Mouse (Mus musculus): Measurements from ENCODE around the gene Slit3.

The Slit3 gene

DNA sequence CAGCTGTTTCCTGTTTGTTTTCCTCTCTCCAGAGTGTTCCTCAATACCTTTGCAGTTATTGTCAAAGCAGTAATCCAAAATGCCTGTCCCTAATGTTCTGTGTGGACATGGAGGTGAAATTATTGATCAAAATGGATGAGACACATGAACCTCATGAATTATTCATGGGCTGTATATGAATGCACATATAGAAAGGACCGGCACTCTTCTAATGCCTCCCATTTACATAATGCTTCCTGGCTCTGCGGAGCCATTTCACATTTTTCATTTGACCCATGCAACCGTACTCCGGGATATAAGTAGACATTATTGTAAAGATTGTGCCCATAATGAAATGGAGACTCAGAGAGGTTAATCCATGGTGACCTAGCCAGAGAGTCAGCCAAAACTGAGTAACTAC is 333.8 kb downstream of the Slit3 start:
- no peak for DNase-seq (ENCODE audit: low spot score in 2 of 2)

DNA sequence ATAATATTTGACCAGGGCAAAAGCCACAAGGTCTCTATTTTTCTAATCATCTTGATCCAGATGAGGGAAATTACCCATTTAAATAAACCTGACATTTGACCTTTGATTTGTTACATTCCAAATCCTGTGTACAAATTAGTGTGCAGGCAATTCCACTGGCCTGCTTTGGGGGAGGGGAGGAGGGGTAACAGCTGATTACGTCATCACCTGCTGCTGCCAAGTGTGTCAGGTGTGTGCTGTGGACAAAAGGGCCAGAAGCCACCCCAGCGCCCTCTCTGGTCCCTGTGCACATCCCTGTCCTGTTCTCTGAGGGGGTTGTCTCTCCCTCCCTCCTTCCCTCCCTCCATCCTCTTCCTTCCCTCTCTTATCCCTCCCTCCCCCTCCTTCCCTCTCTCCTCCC is 337.0 kb downstream of the Slit3 start:
- DNase-seq (ENCODE audit: low spot score in 2 of 2): no peak

DNA sequence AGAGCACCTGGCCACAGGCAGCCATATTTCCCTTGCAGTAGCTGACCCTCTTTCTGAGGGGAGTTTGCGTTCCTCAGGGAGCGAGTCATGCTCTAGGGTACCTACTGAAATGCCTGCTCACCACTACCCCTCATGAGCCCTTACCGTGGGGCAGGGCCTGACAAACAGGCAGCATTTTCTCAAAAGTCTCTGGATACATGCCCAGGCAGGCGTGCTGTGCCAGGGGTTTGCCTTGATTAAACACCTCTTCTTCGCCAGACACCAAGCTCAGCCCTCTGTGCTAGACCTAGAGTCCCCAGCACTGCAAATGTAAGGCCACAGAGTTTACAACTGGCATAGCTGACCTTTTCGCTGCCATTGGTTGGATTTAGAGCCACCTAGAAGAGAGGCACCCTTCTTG is 345.7 kb downstream of the Slit3 start:
- no peak for DNase-seq (ENCODE audit: low spot score in 2 of 2)

DNA sequence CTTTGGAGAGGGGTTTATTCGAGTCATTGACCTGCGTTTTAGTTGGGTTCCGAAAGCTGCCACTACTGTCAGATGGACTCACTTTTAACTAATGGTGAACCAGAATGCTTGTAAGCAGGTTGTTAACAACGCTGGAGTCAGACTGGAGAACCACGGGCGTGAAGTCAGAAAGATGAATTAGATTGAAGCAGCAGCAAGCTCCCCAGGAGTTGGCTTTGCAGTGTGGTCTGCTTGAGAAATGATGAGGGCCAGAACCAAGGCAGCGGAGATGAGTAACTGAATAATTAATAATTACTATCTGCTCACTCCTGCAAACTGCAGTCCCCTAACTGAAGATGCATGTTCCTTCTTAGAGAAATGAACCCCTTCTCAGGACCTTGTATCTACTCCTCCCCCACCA is 347.8 kb downstream of the Slit3 start:
- DNase-seq (ENCODE audit: low spot score in 2 of 2): no peak

DNA sequence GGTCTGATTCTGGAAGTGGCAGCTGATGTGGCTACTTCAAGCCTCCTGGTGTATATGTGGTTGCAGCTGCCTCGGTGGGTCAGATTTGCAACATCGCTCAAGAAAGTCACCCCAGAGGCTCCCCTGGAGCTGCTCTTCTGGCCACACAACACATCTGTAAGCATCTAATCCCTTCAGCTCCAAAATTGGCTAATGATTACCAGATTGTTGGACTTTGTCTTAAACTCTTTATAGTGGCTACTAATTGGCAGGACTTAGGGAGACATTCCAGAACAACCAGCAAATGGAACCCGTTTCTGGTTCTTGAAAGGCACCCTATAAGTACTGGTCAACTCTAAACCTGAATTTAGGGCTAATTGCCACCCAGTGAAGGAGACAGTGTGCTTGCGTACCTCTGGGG is 348.9 kb downstream of the Slit3 start:
- no peak for DNase-seq (ENCODE audit: low spot score in 2 of 2)

DNA sequence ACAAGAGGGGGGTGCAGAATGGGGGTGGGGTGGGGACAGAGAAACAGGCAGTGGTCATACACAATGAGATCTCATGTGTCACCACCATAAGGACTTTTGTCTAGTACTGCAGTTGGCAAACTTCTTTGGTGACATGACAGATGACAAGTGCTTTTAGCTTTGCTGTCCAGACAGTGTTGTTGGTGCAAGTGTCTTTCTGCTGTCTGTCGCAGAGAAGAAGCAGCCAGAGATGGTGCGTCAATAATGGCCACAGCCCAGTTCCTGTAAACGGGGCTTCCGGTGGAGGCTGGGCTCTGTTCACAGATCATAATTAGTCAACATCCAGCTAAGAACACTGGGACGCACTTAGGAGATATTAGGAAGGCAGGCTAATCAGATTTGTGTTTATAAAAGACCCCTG is 349.8 kb downstream of the Slit3 start:
- no peak for DNase-seq (ENCODE audit: low spot score in 2 of 2)

DNA sequence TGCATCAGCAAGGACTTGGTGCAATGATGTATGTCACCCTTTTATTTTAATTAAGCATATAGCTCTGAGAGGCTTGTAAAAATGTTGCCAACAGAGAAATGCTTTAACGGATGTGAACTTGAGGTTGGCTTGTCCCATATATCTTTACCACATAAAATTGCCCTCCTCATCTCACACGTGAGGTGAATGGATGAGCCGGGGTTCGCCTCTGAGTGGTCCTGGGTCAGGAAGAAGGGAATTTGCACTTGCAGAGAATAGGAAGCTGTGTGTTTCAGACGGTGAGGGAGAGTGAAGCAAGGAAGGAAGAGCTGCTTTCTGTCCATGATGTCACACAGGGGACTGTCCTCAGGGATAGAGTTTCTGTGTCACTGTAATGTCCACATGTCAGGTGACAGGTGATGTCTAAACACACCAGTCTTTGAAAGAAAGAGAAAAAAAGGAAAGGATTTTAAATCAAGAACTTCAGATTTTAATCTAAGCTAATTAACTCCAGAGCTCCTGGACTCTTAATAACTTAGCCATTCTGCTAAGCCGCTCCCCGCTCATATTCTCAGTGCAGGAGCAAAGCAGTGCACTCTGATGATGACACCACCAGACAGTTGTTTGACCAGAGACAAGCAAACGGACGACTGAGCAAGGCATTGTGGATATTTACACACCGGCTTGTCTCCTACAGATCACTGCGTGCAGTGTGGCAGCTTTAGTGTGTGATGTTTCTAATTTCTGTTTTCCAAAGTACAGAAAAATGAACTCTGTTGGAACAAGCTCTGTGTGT is 352.0 kb downstream of the Slit3 start:
- DNase-seq (ENCODE audit: low spot score in 2 of 2): no peak

DNA sequence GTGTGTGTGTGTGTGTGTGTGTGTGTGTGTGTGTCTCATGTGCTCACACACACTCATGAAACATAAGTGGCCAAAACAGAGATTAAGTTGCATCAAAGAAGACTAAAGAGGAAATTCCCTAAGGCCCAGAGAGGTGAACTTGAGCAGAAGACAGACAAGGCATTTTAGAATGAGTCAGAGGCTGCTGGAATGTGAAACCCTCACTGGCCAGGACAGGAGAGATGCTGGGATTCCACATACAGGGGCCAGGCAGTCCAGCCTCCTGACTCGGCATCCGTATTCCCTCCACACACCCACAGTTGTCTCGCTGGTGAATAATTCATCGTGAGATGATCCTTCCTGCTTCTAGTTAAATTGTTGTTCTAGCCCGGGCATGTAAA is 352.6 kb downstream of the Slit3 start:
- no peak for DNase-seq (ENCODE audit: low spot score in 2 of 2)

DNA sequence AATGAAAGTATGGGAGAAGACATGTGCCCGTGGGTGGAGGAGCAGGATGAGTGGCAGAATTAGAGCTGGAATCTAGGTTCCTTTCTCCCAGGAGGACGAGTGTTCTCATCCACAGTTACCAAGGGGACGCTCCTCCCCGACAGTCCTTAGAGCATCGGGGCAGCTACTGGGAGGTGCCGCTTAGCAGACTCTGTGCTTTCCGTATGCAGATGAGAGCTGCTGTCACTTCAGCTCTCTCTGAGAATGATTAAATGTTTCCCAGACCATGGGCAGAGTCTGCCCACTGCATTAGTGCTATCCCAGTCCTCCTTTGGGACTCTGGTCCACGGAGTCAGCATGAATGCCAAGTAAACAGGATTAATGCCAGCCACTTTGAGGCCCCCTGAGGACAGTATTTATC is 359.1 kb downstream of the Slit3 start:
- no peak for DNase-seq (ENCODE audit: low spot score in 2 of 2)

DNA sequence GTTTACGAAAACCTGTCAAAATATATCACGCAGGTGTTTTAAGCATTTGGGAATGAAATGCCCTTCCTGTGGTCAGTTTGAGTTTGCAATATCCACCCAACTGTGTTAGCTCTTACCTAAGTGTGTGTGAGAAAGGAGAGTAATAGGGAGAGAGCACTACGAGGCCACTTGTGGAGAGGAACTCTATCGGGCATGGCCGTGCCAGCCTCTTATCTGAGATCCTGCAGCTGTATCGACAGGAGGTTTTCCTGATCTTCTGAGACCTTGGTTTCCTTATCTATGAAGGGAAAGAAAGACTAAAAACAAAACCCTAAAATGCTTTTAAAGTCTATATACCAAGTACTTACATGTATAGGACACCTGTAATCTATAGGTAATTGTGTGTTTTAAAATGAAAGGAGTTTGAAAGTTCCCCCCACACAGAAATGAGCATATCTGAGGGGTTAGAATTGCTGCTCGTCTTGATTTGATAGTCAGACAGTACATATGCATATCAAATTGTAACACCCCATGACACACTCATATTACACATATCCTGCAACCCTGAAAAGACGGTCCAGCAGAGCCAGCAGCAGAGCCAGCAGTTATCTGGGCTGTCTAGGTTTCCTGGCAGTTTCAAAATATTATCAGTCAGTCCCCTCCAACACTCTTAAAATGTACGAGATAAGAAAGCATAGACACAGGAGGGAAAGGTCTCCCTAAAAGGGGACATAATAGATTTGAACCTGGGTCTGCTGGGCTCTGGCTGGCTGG is 360.8 kb downstream of the Slit3 start:
- no peak for DNase-seq (ENCODE audit: low spot score in 2 of 2)

DNA sequence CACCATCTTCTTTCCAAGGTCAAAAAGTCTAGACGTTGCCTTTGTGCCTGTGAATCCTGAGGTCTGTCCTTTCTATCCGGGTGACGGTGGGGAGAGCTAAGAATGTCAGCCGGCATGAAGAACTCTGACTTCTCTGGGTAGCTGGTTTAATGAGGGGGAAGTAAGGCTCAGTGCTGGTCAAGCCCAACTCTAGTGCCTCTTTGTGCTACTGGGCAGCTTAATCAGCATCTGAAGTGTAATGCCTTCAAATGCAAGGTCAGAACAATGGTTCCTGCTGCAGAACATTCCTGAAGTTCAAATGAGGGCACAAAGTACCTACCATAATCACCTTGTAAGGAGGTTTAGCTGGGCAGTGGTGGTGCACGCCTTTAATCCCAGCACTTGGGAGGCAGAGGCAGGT is 366.9 kb downstream of the Slit3 start:
- no peak for DNase-seq (ENCODE audit: low spot score in 2 of 2)

DNA sequence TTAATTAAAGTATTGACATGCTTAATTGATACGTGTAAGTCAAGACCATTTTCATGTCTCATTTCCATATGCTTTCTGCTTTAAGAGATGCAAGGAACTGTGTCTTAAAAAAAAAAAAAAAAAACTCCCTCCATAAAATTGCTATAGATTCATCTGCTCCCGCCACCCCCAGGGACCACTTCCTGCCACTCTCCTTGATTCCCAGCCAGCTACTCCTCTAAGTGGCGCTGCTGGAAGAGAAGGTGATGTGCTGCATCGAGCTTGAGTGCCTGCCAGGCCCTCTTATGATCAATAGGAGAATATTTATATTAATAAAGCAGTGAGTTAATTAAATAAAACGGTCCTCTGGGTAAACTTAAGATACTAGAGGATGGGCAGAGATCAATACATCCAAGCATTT is 370.7 kb downstream of the Slit3 start:
- no peak for DNase-seq (ENCODE audit: low spot score in 2 of 2)

DNA sequence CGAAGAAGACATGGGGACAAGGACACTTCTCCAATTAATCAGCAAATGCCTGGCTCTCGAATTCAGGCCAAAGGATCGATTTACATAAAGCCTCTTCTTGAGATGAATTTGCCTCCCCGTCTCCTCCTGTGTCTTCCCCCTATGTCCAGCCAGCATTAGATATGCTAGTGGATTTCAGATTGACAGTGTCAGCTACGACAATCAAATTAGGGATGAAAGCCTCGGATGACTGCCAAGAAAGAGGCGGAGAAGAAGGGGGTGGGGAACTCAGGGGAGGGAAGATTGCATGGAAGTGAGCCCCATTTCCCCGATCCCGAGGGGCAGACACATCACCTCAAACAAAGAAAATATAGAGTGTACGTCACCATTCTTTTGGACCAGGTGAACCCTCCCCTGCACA is 375.9 kb downstream of the Slit3 start:
- DNase-seq (ENCODE audit: low spot score in 2 of 2): no peak

DNA sequence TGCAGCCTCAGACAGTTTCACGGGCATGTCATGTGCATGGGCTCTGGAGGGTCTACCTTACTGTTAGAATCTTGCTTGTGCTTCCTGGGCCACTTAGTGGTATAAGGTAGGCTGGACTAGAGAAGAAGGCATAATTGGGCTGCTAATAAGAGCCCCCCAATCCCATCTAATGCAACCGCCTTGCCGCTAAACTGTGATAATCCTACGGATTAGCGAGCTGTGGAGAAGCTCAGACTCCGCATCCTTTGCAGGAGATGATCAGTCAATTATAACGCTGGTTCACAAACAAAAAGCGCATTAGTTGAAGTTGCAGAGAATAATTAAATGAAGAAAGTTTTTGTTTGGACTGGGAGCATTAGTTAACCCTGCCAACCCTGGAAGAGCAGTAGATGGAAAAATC is 376.9 kb downstream of the Slit3 start:
- DNase-seq (ENCODE audit: low spot score in 2 of 2): no peak

DNA sequence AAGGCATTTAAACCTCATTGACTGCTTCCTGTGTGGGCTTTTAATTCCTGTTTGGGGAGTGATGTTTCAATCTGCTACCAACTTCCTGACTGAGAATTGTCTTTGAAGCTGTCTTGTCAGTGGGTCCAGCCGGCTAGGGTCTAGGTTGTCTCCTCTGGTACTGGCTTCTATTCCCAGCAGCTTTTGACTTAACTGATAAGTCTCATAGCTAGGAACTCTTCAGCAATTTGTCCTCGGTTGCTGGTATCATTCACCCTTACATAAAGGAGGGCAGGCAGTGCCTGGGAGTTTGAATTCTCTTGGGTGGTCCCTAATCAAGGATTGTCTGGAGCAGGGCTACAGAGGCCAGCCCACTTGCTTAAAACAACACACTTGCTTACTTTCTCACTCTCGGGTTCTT is 381.1 kb downstream of the Slit3 start:
- no peak for DNase-seq (ENCODE audit: low spot score in 2 of 2)

DNA sequence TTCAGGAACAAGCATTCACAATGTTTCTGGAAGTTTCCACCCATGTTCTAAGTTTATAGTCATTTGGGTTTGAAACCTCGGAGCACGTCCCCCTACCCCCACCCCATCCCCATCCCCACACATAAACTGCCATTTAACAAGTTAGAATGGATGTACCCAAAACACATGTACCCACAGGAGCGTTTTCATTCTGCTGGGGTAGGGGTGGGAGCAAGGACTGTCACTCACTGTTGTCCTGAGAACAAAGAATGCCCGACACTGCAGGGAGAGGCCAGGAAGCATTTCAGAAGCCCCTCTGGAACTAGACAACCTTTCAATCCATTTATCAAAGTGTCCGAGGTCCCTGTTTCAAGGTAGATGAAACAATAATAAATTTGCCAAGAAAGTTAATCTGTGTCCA is 383.0 kb downstream of the Slit3 start:
- no peak for DNase-seq (ENCODE audit: low spot score in 2 of 2)

DNA sequence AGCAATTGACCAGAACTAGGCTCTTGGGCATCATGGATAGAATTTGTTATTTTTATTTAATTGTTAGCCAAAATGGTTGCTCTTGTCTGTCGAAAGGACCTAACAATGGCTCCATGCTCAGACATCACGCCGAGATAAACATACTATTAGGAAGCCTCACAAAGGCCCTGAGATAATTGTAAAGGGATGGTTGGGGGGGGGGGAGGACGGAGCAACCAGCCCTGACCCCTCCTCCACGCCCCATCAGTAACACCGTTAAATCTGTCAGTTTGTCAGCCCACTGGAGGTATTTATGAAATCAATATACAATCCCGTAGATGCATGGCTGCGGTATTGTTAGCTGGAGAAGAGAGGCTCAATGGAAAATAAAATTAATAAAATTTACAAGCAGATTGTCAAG is 383.9 kb downstream of the Slit3 start:
- DNase-seq (ENCODE audit: low spot score in 2 of 2): no peak

DNA sequence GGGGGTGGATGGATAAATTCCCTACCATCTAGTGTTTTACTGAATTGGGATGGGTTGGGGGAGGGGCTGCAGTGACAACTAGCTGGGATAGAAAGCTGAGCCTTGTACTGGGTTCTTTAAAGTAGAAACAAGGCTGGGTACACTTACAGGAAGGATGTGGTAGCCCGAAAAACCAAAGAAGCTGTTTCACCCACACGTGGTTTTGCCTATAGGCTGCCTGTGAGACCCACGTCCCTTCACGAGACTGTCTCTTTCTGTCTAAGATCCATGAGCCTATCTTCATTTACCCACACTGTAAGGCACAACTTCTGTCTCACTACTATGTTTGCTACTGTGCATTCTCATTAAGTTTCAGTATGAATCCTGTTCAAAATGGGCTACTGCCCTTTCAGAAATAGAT is 384.3 kb downstream of the Slit3 start:
- no peak for DNase-seq (ENCODE audit: low spot score in 2 of 2)

DNA sequence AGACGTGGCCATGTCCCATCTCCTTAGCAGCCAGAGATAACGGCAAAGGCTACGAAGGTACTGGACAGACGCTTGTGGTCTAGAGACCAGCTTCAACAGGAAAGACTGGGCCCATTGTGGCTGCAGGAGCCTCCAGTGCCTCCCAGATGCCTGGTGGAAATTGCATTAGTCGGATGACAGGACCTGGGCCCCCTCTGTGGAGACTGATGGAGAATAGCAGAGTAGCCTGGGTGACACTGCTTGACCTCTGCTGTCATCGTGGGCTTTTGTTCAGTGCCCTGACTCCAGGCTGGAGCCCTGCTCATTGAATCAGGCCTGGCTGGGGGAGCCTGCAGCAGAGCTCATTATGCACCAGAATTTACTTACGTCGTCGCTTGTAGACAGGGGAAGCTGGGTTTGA is 384.8 kb downstream of the Slit3 start:
- DNase-seq (ENCODE audit: low spot score in 2 of 2): no peak

DNA sequence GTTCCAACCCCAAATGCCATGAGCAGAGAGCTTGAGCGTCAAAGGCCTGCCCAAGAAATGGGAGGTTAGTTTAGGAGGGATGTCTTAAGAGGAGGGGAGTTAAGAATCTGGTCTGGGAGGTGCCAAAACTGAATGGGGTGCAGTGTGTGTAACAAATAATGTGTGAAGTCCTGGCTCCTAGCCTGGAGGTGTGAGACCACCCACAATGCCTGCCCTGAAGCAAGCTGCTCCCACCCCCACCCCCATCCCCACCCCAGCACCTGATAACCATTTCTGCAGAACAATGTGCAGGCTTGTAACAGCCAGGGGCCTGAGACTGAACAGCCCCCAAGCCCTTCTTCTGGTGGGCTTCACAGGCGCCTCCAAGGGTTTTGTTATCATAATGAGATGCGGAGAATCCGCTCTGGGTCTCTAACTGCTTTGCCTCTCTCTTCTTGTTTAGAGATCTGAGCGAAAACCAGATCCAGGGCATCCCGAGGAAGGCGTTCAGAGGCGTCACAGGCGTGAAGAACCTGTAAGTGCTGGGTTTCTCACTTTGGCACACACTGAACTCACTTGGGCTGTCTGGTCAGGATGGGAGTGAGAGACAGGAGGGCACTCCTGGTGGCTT is 386.9 kb downstream of the Slit3 start:
- DNase-seq (ENCODE audit: low spot score in 2 of 2): no peak

DNA sequence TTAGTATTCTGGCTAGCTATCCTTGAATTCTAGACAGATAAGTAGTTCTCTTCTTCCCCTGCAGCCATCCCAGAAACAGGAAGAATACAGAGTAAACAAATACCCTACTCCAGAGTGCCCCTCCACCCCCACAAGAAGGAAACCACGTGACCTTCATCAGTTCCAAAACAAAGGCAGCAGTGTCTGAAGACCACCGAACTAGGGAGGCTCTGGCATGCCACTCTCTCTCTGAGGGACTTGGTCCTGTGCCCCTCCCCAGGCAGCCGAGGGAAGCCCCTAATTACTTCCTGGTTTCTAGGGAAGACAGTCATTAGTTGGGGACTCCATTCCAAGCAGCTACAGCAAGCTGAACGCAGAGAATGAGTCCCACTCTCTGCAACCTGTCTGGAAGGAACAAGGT is 391.7 kb downstream of the Slit3 start:
- no peak for DNase-seq (ENCODE audit: low spot score in 2 of 2)

DNA sequence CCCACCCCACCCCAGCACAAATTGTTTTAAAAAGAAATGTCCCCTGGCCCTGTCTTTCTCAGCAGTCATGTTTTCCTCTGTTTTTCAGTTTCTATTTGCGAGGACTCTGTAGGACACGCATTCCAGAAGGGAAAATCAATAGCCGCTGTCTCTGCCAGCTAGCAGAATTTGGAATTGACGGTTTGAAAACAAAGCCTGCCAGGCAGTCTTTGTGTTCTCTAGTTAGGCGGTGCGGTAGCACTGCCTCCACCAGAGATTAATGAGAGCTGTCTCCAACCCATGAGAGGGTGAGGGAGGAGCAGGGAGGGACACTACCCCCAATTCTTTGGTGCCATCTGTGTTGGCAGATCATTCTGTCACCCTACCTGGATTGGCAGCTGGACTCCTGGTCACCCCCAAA is 392.3 kb downstream of the Slit3 start:
- DNase-seq (ENCODE audit: low spot score in 2 of 2): no peak

DNA sequence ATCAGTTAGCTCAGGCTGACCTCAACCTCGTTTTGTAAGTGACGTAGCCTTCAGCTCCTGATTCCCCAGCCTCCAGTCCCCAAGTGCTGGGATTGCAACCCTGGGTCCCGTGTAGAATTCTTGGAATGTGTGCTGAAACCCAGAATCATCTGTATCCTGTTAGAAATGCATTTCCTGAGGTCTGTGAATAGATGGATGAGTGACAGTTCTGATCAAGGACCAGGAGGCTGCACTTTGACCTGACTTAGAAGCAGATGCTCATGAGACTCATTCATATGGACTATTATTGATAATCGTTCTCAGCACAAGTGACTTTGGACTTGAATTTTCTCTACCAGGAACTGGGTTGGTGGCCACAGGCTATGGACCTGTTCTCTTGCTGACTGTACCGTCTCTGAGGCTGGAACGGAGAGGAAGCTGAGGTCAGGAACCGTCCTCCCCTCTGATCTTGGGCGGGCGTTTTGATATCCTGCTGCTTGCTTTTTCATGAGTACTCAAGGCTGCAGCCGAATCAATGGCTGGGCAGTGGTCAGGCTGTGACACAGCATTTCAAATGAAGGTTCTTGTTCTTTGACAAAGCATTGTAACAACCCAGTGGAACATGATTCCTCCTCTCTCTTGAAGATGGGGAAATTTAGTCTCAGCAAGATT is 401.9 kb downstream of the Slit3 start:
- DNase-seq (ENCODE audit: low spot score in 2 of 2): no peak
